Mouse (Mus musculus) spleen, adult 2 months (tissue): ENCODE data around the gene Bean1.

Source experiments
- CTCF ChIP-seq: fragments of 200-500 bp; IDR thresholded peaks from 2 replicates; pipeline ENCODE4 v1.5.1; 2011; ENCODE audit warnings: mild to moderate bottlenecking, inconsistent platforms; ENCODE audit not compliant: insufficient read depth, insufficient read length, insufficient replicate concordance; ENCODE audit errors: extremely low read depth
- POLR2A ChIP-seq: fragments of 200-500 bp; IDR thresholded peaks from 2 replicates; pipeline ENCODE4 v1.6.1; 2011; ENCODE audit warnings: low read depth, low read length, inconsistent platforms

DNA sequence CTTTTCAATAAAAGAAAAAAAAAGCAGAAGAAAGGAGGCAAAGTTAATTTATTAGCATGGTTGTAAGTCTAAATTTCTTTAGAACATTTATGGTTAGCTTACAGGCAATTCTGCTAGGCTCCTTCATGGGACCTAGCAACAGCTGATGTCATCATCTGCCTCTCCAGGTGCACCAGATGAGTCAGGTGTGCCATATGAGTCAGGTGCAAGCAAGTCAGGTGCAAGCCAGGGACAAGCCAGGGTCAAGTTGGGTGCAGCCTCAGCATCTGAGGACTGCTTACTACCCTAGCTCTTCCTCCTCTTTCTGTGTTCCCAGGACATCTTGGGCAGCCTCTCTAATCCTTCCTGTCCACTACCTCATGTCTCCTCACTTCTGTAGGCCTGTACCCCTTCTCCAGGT is 98.1 kb downstream of the Bean1 start:
- no peak for TF ChIP-seq POLR2A
- no peak for TF ChIP-seq CTCF
